Mouse (Mus musculus) frontal cortex, postnatal 25 days (tissue): Measurements from ENCODE around the gene Gm15517.
"Not testable (repeated sequence)": the region's sequence is repeated elsewhere in the genome, so short reads cannot be mapped to it uniquely, and the experiment has no call there.

ENCODE experiments used
- DNase-seq, 2 experiments: peaks; one replicate each; pipeline ENCODE4 v3.0.0; 2022; ENCODE audit warnings: low spot score in 2 of 2

Gm15517 gene

GRCm38 (mm10) chr7:44261147-44261546 is at the start of gene Gm15517:
Gene Gm15517, plus strand, starts transcription at chr7:44261447.
- DNase-seq, result no peak

GRCm38 (mm10) chr7:44215645-44216044 is 45.6 kb upstream of the Gm15517 start, which contains the start of gene Klk1b5:
Gene Klk1b5, plus strand, starts transcription at chr7:44215945.
- no peak for DNase-seq

GRCm38 (mm10) chr7:44221601-44222000 is 39.6 kb upstream of the Gm15517 start:
- DNase-seq, result not testable (repeated sequence)

GRCm38 (mm10) chr7:44222335-44222734 is 38.9 kb upstream of the Gm15517 start:
- not testable (repeated sequence) for DNase-seq

- no peak for DNase-seq
Measured at GRCm38 (mm10) chr7:44225076-44225475, 36.2 kb upstream of the Gm15517 start, which contains the start of gene Klk1. Gene Klk1, plus strand, starts transcription at chr7:44225360.

- DNase-seq, result no peak
Measured at GRCm38 (mm10) chr7:44235909-44236308, 25.3 kb upstream of the Gm15517 start, which contains the start of gene Gm36864. Gene Gm36864, plus strand, starts transcription at chr7:44236177.

GRCm38 (mm10) chr7:44239913-44240312 is 21.3 kb upstream of the Gm15517 start:
- no peak for DNase-seq

GRCm38 (mm10) chr7:44240712-44241111 is 20.5 kb upstream of the Gm15517 start:
- no peak for DNase-seq

- DNase-seq, result no peak
Measured at GRCm38 (mm10) chr7:44241163-44241562, 20.1 kb upstream of the Gm15517 start.

- DNase-seq, result no peak
Measured at GRCm38 (mm10) chr7:44244080-44244479, 17.2 kb upstream of the Gm15517 start.

GRCm38 (mm10) chr7:44246055-44246983 is 14.9 kb upstream of the Gm15517 start, which contains the start of the genes 1700028J19Rik and 2410002F23Rik:
Gene 1700028J19Rik, minus strand, starts transcription at chr7:44246695.
Gene 2410002F23Rik, plus strand, starts transcription at chr7:44246722.
- DNase-seq, result peak; percentile 89 to 93

GRCm38 (mm10) chr7:44246984-44247470 is 14.2 kb upstream of the Gm15517 start:
- DNase-seq, result peak; percentile 28 to 41

GRCm38 (mm10) chr7:44247971-44248370 is 13.3 kb upstream of the Gm15517 start:
- DNase-seq, result no peak

GRCm38 (mm10) chr7:44249248-44249647 is 12.0 kb upstream of the Gm15517 start:
- no peak for DNase-seq

GRCm38 (mm10) chr7:44250732-44251275 is 10.4 kb upstream of the Gm15517 start:
- DNase-seq, result not testable (repeated sequence)

- DNase-seq, result no peak
Measured at GRCm38 (mm10) chr7:44253023-44253616, 8.1 kb upstream of the Gm15517 start.

GRCm38 (mm10) chr7:44254930-44255329 is 6.3 kb upstream of the Gm15517 start:
- DNase-seq, result no peak

GRCm38 (mm10) chr7:44257278-44257677 is 4.0 kb upstream of the Gm15517 start, which contains the start of gene Acp4:
Gene Acp4, minus strand, starts transcription at chr7:44257378.
- no peak for DNase-seq

- no peak for DNase-seq
Measured at GRCm38 (mm10) chr7:44260410-44260809, 837 bp upstream of the Gm15517 start.

GRCm38 (mm10) chr7:44262791-44263643 is 1.8 kb downstream of the Gm15517 start:
- peak; percentile 99 to 100 for DNase-seq

GRCm38 (mm10) chr7:44268117-44268516 is 6.9 kb downstream of the Gm15517 start:
- DNase-seq, result no peak
